Mouse (Mus musculus): ENCODE data around the gene Myo3b.

The Myo3b gene

DNA sequence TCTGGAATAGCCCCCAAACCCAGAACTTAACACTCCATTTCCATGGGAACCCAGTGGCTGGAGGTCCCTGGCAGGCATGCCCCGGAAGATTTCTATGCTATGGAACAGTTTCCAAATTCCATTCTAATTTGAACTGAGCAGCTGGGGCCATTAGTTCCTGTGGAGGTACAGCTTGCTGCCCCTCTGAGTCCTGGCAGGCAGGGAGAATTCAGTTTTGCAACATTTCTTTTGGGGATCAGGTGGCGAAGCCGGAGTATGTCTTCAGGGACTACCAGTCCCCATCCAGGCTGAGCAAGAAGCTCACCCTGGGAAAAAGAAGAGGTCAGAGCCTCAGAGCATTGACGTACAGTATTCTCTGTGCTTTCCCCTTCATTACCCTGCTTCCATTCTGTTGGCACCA is 94.4 kb downstream of the Myo3b start:
- no peak for DNase-seq

DNA sequence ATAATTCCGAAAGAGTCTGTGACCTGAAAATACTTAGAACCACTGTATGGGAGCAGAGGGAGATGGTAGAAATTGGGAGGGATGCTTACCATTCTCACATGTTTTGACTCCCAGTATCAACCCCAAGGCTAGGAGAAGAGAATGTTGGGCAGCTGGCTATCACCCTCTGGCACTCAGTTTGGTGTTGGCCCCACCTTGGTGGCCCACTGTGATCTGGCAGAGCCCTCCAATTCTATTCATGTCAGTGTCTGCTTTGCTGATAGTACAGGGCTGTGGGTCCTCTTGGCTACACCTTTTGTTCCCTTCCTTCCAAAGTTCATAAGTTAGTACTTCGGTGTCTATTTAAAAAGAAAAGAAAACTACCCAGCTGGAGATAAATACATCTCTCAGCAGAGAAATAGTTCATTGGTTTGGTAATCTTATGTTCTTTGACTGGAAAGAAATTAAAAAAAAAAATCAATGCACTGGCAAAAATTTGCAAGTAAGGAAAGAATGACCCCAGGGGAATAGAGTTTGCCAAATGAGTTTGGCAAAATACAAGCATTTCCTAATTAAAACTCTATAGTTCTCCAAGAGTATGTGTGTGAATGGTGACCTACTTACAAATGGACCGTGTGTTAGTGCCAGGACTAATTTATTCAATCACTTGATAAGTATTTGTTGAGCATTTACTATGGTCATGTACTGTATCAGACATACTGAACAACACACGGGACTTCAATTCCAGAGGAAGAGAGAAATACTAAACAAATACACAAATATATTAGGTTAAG is 98.5 kb downstream of the Myo3b start:
- DNase-seq = no peak

DNA sequence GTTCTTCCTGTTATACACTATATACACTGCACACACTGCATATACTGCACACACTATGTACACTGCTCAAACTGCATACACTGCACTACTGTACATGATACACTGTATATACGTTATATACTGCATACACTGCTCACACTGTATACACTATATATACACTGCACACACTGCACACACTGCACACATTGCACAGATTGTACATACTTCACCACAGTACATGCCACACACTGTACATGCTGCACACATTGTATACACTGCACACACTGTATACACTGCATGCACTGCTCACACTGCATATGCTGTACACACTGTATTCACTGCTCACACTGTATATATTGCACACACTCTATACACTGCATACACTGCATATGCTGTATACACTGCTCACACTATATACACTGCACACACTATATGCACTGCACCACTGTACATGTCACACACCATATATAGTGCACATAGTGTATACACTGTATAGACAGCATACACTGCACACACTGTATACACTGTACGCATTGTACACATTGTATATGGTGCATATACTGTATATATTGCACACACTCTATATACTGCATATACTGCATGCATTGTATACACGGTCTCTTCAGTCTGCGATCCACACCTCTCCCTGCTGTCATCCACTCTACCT is 104.7 kb downstream of the Myo3b start:
- no peak for DNase-seq

DNA sequence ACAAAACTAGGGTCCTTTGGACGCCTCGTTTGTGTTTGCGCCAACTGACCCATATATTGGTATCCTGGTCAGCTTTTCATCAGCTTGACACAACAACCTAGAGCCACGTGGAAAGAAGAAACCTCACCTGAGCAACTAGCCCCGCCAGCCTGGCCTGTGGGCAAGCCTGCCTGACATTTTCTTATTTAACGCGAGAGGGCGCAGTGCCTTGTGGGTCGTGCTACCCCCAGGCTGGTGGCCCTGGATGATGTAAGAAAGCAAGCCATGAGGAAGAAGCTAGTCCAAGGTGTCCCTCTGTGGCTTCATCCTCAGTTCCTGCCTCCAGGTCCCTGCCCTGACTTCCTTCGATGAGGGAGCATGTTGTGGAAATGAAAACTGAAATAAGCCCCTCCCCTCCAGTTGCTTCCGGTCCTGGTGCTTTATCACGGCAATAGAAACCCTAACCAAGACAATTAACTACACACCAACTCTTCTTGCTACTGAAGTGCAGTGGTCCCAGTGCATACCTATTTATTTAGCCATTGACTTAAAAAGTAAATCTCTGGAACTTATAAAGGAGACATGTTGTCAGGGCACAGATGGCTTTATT is 108.2 kb downstream of the Myo3b start:
- DNase-seq = no peak

DNA sequence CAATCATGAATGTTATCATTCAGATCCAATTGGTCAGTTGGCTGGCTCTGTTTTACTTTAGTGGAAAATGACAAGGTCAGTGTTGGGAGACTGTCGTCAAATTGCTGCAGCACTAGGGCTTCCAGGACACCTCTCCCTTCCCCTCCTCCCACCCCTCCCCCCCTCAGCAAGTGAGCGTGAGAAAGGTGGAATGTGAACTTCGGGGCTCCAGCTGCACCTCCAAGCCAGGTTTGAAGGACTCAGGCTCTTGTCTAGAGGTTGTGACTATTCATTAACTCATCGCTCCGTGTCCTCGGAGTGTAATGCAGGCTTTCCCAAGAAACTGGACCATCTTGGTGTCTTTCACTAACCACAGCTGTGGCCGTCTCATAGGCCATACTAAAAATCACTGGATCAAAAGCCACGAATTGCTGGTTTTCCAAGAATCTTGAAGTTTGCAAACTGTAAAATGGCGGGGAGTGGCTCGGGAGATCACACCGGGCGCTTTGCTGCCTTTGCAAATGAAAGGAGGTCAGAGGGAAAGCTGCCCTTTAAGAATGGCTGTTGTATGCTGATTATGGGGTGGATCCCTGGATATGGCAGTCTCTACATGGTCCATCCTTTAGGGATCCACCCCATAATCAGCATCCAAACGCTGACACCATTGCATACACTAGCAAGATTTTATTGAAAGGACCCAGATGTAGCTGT is 110.0 kb downstream of the Myo3b start:
- no peak for DNase-seq

DNA sequence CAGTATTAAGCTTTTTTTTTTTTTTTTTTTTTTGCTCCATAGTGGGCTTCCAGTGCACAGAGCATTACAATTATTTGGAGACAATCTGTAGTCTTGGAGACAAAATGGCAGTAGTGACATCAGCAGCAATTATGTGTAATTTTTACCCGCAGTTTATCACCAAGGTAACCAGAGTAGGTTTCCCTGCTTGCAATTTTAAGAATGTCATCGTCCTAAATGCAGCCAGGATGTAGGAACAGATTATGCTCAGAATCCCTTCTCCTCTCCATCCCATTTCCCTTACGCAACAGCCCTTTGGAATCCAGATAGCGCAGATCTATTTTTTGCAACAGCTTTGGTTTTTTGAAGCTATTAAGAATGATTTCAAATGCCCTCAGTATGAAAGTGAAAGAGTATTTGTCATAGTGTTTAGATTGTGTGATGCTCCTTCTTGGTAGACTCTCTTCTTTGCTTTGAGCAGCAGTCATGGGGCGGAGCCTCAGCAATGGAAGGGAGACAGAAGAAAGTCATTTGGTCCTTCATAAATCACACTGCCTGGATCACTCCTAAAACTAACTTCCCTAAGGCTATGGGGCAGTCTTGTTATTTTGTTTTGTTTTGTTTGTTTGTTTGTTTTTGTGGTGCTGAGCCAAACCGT is 111.6 kb downstream of the Myo3b start:
- no peak for DNase-seq

DNA sequence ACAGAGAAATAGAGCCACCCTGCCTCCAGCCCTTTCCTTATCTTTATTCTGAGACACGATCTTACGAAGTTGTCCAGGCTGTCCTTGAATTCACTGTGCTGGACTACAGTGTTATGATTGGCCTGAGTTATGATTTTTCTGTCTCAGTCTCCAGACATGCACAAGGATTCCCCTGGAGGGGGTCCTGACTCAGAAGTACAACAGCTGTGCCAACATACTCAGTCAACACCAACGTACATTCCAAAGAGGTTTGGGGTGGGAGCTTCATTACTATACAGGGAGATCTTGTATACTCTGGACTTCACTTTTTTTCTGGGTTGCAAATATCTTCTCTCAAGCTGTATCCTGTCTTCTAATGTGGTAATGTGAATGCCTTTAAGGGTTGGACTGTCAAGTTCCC is 113.0 kb downstream of the Myo3b start:
- no peak for DNase-seq

DNA sequence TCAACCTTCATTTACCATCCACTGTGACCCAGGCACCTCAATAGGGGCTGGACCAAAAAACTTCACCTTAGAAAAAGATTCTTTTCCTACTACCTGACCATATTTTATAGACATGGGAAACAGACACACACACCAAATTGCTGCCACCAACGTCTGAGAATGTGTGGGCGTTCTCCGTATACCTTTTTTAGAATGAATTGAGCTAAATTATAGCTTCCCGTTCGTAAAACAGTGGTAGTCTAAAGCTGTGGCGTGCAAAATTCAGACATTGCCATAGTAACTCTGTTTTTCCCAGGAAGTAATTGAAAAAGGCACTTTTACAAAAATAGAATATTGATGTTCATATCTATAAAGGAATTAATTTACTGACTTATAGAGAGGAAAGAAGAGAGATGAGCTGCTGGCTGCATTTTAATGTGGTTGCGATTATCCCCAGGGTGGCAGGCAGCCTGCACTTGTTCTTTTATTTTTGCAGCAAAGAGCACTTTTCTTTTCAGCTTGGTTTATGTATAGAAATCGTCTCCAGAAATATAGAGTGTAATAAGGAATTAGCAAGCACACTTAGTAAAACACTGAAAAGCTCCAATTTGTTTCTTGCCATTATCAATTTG is 116.4 kb downstream of the Myo3b start:
- DNase-seq = no peak

DNA sequence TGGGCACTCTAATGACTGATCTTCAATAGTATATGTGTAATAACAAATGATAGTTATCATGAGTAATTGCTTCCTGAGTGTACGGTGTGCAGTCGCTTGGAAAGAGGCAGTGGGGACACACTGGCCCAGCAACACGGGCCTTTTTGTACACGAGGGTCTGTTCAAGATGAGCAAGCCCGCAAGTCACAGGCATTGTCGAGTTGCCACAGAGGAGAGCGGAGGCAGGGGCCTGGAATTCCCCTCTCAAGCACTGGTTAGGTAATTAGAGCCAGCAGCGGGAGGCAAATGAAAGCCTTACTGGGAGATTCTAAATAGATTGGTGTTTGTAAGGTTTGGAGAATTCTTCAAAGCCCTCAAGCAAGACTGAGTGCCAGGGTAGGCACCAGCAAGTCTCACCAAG is 120.6 kb downstream of the Myo3b start:
- no peak for DNase-seq

DNA sequence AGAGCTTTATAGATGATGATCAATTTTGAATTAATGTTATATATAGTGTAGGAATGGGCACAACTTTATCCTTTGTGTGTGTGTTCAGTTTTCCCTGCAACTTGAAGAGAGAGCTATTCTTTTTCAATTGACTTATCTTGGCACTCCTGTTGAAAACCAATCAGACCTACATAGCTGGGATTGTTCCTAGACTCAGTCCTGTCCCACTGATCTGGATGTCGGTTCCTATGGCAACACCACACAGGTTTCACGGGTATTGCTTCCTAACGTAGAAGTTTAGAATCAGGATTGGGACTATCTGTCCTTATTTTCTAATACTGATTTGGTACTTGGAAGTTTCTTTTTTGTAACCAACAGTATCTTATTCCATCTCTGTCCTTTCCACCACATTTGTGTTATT is 127.3 kb downstream of the Myo3b start:
- no peak for DNase-seq

DNA sequence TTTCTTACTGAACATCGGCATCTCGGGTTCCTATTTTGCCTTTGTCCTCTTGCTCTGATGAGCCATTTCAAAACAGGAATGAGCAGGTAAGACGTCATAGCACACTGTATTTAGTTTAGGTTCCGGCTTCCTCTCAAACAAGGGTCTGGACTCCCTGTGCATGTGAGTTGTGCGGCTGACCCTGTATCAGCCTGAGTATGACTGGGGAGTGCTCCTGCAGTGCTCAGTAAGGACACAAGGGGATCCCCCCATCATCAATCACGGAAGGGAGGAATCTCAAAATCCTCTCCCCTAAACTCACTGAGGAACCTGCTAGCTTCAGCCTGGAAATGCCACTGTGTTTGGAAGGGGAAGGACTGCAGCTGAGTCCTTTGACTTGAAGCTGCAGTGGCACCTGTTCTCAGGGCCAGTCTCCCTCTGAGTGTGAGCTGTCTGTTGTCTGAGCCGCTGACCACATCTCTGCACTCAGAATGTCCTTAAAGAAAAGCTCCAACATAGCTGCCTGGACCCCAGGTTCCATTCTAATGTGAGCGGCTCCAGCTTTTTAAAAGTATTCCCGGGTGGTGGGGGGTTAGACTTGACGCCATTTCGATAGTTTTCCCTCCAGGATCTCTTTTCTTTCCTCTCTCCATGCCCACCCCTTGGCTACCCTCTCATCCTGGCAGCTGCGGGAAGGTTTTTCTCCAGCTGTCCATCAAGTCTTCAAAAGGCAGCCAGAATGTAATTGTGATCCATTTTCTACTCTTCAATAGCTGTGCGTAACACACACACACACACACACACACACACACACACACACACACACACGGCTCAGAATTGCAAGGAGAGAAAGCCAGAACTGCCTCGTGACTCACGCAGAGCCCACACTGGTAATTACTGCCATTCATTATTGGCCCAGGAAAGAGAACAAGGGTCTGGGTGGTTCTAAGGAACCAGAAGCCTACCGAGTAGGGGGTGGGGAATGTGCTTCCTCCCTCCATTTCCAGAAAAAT is 129.3 kb downstream of the Myo3b start:
- DNase-seq = no peak

DNA sequence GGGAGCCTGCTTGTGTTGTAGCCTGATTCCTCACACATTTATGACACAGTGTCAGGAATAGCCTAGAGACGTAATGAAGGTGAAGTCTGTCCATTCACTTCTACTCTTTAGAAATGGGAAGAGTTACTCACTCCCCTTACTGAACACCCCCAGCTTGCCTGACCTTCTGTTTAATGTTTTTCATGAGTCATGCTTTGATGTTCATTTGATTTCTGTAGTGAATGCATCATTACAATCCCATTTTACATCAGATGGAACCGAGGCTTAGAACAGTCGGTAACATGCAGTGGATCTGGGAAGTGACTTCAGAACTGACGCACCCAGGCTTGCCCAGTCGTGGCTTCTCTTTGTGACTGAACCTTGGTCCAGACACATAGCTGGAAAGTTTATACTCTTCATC is 131.5 kb downstream of the Myo3b start:
- no peak for DNase-seq

DNA sequence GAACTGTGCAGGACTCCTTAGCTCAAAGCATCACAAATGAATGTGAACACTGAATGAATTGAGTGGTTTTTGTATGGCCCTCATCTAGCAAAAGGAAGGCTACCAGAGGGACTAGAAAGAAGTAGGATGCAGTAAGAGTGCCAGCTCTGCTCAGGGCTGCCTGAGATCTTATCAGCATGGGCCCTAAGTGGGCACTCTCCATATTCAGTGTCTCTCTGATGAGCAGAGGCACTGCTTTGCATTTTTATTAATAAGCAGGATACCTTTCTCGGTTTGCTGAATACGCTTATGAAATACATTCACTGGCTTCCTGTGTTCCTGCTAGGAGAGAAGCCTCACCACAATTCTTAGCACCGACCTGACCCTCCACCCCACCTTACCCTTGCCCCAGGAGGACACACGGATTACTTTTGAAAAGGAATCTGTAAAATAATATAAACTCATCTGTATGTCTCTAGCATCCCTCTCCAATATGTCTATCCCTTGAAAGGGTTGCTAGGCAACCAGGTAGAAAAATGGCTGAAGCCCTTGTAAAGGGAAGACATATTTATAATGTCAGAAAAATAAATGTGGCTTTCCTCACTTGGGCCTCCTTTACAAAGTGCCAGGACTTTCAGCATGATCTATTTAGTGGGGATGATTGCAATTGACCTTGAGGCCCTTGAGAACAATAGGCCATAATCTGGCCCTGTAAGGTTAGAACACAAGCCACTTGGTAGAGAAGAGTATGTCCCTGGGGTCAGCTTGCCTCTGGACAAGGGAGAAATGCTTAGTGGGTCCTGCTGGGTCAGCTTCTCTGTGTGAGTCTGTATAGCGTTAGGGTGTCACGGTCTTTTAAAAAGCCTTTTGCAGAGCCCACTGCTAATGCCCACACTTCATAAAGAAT is 138.1 kb downstream of the Myo3b start:
- DNase-seq = no peak

DNA sequence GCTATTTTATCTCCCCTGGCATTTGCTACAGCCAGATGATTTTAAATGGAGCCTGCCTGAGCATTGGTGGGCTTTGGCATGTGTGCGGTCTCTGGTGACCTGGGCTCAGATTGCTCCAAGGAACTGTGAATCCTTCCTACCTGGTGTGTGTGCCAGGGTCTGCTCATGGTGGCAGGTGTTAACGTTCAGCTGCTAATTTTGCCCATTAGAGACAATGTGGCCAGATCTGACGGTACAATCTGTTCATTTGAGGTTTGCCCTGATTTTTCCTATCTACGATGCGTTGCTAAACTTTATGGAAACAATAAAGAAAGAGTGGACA is 138.7 kb downstream of the Myo3b start:
- DNase-seq = no peak

DNA sequence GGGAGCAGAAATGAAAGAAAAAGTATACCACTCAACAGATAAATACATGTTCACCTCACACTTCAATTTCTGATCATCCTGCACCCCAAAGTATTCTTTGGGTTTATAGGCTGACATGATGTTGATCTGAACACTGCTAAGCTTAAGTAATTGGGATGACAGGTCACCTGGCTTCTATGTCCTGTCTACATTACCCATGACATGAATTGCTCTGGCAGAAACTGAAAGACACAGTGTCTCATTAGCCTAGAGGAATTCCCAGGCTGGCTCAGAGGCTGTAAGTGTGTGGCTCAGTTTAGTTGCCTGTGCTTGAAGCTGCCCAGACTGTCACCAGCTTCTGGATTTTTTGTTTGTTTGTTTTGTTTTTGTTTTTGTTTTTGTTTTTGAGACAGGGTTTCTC is 139.3 kb downstream of the Myo3b start:
- no peak for DNase-seq

DNA sequence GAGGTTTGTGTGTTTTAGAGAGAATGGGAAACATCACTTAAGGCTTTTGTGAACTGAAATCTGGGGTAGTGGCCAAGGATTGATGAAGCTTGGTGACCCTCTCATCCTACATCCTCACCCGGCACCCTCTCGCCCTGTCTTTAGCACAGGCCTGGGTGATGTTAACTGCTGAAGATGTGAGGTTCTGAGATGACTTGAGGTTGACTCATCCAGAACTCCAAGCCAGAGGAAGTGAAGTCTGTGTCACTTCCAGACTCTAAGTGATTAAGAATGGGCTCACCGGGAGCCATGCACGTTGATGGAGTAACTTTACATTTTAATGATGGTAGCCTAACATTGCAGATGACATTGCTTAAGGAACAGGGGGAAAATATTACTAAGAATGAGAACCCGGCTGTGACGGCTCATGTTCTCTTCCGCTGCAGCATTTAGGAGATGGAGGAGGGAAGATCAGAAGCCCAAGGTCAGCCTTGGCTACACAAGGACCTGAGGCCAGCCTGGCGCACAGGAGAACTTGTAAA is 143.3 kb downstream of the Myo3b start:
- DNase-seq = no peak

DNA sequence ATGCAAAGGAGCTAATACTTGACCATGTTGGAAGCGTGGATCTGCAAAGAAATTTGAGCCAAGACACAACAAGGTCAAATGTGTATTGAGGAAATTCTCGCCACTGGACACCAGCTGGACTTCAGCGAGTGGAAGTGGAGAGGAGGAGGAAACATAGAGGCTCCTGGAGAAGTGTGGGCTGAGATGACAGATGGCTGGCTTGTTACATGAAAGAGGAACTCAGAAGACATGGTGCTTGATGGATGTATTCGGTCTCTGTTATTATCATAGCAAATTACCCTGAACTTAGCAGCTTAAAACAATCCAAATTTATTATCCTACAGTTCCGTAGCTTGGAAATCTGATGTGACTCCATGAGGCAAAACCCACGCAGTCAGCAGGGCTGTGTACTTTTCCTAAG is 148.1 kb downstream of the Myo3b start:
- no peak for DNase-seq

DNA sequence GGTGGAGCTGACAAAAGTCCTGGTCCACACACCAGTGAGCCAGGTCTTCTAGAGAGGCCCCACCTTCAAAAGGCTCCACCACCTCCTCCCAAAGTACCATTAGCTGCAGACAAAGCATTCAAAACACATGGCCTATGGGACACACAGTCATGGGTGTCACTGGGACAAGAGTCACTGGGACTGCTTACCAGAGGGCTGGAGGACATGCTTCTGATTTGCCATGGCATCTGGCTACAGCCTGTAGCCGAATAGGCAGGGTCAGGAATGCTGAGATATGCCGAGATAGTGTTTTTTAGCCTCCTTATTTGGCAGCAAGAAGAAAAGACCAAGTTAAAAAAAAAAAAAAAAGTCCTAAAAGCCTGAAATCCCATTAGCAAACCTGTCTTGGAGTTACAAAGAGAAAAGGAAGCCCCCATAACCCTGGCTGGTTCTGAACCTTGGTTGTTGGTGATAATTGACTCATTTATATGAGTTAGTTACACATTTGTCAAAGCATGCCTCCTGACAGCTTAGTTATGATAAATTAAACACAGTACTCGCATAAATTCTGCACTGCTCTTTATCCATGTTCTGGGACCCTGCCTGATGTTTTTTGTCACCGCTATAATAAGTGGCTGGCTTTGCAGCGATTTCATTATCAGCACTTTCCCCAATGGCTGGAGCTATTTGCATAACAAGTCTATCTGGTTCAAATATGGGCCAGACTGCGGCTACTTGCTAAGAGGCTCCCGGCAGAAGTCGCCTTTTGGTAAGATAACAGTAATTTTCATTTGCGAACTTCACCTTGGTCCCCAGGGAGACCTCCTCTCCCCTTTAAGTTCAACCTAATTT is 156.7 kb downstream of the Myo3b start:
- DNase-seq = no peak

DNA sequence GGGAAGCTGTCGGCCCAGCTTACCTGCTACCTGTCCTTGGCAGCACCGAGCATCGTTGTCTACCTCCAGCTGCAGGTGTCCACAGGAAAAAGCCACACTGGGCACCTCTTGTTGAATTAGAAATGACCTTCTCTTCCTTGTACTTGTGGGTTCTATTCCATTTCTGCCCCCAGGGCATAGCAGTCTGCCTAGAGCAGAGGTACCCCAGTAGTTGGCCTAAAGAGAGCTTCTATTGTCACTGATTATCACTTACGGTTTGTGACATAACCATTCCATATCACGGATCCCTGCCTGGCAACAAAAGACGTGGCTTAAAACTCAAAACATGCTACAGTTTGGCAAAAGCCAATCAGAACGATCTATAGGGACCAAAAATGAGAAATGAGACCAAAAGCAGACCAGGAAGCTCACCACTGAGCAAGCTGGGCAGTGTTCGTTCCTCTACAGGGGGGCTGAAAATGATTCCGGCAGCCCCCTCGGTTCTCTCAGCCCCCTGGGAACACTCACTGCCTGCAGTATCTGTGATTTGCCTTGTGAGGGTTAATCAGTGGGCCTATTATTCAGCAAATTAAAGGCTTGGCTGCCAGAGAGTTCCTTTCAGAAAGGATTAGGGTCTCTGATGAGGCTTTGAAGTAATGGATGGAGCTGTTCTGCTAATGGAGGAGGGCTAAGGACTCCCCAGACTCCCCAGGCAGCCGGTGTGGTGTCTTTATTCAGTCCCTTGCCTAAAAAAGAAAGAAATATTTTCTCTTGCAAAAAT is 163.1 kb downstream of the Myo3b start:
- DNase-seq = no peak

Data from kidney, postnatal 25 days (tissue).